Mouse (Mus musculus) stomach, postnatal 0 days (tissue): ENCODE data around the gene 1110002E22Rik.

Experiments
- CTCF ChIP-seq: IDR thresholded peaks from 2 replicates; pipeline ENCODE4 v1.5.1; 2016; ENCODE audit warnings: antibody characterized with exemption, low read depth, mild to moderate bottlenecking, moderate library complexity
- EP300 ChIP-seq: optimal IDR thresholded peaks from 2 replicates; pipeline ENCODE3; 2016; ENCODE audit warnings: antibody characterized with exemption

DNA sequence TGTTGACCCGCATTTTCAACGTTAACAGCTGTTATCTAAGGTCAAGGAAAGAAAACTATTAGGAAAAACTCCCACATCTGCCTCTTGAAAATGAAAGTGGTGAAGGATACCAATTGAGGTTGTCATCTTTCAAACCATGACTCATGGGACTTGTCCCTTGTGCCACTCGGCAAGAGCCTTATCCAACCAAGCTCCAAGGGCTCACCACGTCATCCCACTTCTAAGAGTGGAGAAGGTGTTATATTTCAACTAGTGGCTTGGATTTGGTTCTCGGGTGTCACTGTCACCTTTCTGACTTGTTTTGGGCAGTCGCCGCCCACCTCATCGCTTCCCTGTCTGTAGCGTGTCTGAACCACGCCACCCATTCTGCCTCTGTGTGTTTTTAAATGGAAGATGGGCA, 59.0 kb downstream of the 1110002E22Rik start:
- TF ChIP-seq EP300 = no peak
- TF ChIP-seq CTCF = no peak
